Mouse (Mus musculus): Measurements from ENCODE around the gene Ffar1. TPM values are rescaled to one million over a fixed set of nuclear protein-coding genes. Genes with fewer than 3 reads are reported as not detected.

Ffar1 gene
- total RNA-seq, 2 experiments from 2014 or later: not detected

Other genes starting within 250 kb of the Ffar1 start
- under 1 TPM in 1 of 2 experiments, not detected in 1; 0.43 TPM for gene Upk1a, start 248.7 kb downstream of the Ffar1 start, total RNA-seq (2021)
- 1,000 to 10,000 TPM; 1,179 to 1,185 TPM for gene Cox6b1, start 235.4 kb downstream of the Ffar1 start, total RNA-seq (2021)
- gene Etv2, start 225.7 kb downstream of the Ffar1 start, total RNA-seq (2021): not detected
- 10 to 100 TPM; 83.0 to 88.1 TPM for gene Rbm42, start 211.2 kb downstream of the Ffar1 start, total RNA-seq (2021)
- gene Haus5, start 196.6 kb downstream of the Ffar1 start, total RNA-seq (2021): 10 to 100 TPM; 10.1 to 10.5 TPM
- gene Pmis2, start 190.0 kb downstream of the Ffar1 start, total RNA-seq (2021): not detected
- gene 2200002J24Rik, start 162.6 kb downstream of the Ffar1 start, total RNA-seq (2021): 1 to 10 TPM; 4.8 to 6.3 TPM
- 1 to 10 TPM; 3.1 to 5.9 TPM for gene Atp4a, start 149.4 kb downstream of the Ffar1 start, total RNA-seq (2021)
- gene Tmem147, start 132.0 kb downstream of the Ffar1 start, total RNA-seq (2021): 100 to 1,000 TPM; 229 to 231 TPM
- under 1 TPM in 1 of 2 experiments, not detected in 1; 0.26 TPM for gene Gapdhs, start 117.9 kb downstream of the Ffar1 start, total RNA-seq (2021)
- gene Sbsn, start 110.1 kb downstream of the Ffar1 start, total RNA-seq (2021): 100 to 1,000 TPM; 326 to 370 TPM
- gene Dmkn, start 97.8 kb downstream of the Ffar1 start, total RNA-seq (2021): 1 to 10 TPM; 2.4 to 2.5 TPM
- gene Krtdap, start 73.7 kb downstream of the Ffar1 start, total RNA-seq (2021): 1 to 10 TPM in 1 of 2 experiments, not detected in 1; 2.8 TPM
- gene Ffar2, start 37.8 kb downstream of the Ffar1 start, total RNA-seq (2021): 1 to 10 TPM; 1.7 to 2.9 TPM
- gene Ffar3, start 5.4 kb downstream of the Ffar1 start, total RNA-seq (2021): under 1 TPM in 1 of 2 experiments, not detected in 1; 0.33 TPM
- gene Cd22, start 18.8 kb upstream of the Ffar1 start, total RNA-seq (2021): under 1 TPM; 0.56 TPM
- gene Mag, start 53.3 kb upstream of the Ffar1 start, total RNA-seq (2021): under 1 TPM; 0.20 to 0.46 TPM
- gene Hamp2, start 63.1 kb upstream of the Ffar1 start, total RNA-seq (2021): 10 to 100 TPM in 1 of 2 experiments, not detected in 1; 11.7 TPM
- 10 to 100 TPM in 1 of 2 experiments, not detected in 1; 23.5 TPM for gene Hamp, start 82.5 kb upstream of the Ffar1 start, total RNA-seq (2021)
- gene Usf2, start 95.2 kb upstream of the Ffar1 start, total RNA-seq (2021): 100 to 1,000 TPM; 112 to 141 TPM
- gene Lsr, start 111.9 kb upstream of the Ffar1 start, total RNA-seq (2021): 10 to 100 TPM in 1 of 2 experiments, 1 to 10 TPM in 1; 6.1 to 14.6 TPM
- under 1 TPM; 0.30 to 0.96 TPM for gene Fam187b, start 112.2 kb upstream of the Ffar1 start, total RNA-seq (2021)
- 100 to 1,000 TPM in 1 of 2 experiments, 10 to 100 TPM in 1; 34.8 to 103 TPM for gene Fxyd5, start 180.9 kb upstream of the Ffar1 start, total RNA-seq (2021)
- 1 to 10 TPM; 1.2 to 1.6 TPM for gene Fxyd7, start 189.9 kb upstream of the Ffar1 start, total RNA-seq (2021)
- 100 to 1,000 TPM; 167 to 239 TPM for gene Fxyd1, start 195.6 kb upstream of the Ffar1 start, total RNA-seq (2021)
- gene Lgi4, start 197.8 kb upstream of the Ffar1 start, total RNA-seq (2021): 1 to 10 TPM; 2.7 to 5.4 TPM
- gene Fxyd3, start 215.1 kb upstream of the Ffar1 start, total RNA-seq (2021): 1 to 10 TPM; 1.5 to 2.3 TPM

Data from adrenal gland, postnatal 36 days (tissue).